Mouse (Mus musculus): ENCODE measurements around the gene Cpt1c. TPM values are rescaled to one million over a fixed set of nuclear protein-coding genes. Genes with fewer than 3 reads are reported as not detected.

The Cpt1c gene
- polyA plus RNA-seq, 1 experiment = 73.3 TPM

GRCm38 (mm10) chr7:44952611-44953306 is 21.9 kb downstream of the Cpt1c start:
- Histone ChIP-seq H3K4me1 (ENCODE audit: control insufficient read depth, insufficient read depth, low read length) (peaks cover 2% of the 10 kb centered on the region), H3K27me3 (ENCODE audit: control insufficient read depth, insufficient read depth, low read length, poor library complexity, severe bottlenecking) (no peaks in the 10 kb centered on the region), H3K9me3 (replicated peaks; ENCODE audit: control insufficient read depth, insufficient read depth, low read length, poor library complexity, severe bottlenecking) (no peaks in the 10 kb centered on the region), H3K27ac (ENCODE audit: insufficient read depth, low read length) (peak overlapping the region; percentile 47; the same call in 1 of the 2 replicates), H3K9ac (ENCODE audit: low read depth, poor library complexity, severe bottlenecking) (peak overlapping the region; percentile 38; the same call in 1 of the 2 replicates), H3K4me3 (ENCODE audit: low read depth, low read length) (peak overlapping the region; percentile 75), H3K36me3 (ENCODE audit: control insufficient read depth, insufficient read depth, low read length, poor library complexity, severe bottlenecking) (no peaks in the 10 kb centered on the region)
- TF ChIP-seq CTCF (IDR thresholded peaks at IDR 0.05; ENCODE audit: low read depth, low read length) (no peak), POLR2A (IDR thresholded peaks at IDR 0.05; ENCODE audit: insufficient read depth, low read length) (peak; percentile 25)

- Histone ChIP-seq H3K36me3 (ENCODE audit: control insufficient read depth, insufficient read depth, low read length, poor library complexity, severe bottlenecking) (no peaks in the 10 kb centered on the region), H3K4me3 (ENCODE audit: low read depth, low read length) (peak overlapping the region; percentile 75), H3K27me3 (ENCODE audit: control insufficient read depth, insufficient read depth, low read length, poor library complexity, severe bottlenecking) (no peaks in the 10 kb centered on the region), H3K9me3 (replicated peaks; ENCODE audit: control insufficient read depth, insufficient read depth, low read length, poor library complexity, severe bottlenecking) (no peaks in the 10 kb centered on the region), H3K4me1 (ENCODE audit: control insufficient read depth, insufficient read depth, low read length) (peaks cover 2% of the 10 kb centered on the region), H3K27ac (ENCODE audit: insufficient read depth, low read length) (peak overlapping the region; percentile 47), H3K9ac (ENCODE audit: low read depth, poor library complexity, severe bottlenecking) (peak overlapping the region; percentile 46)
- TF ChIP-seq EP300 (IDR thresholded peaks at IDR 0.05; ENCODE audit: insufficient read depth, low read depth, low read length) (no peak), POLR2A (IDR thresholded peaks at IDR 0.05; ENCODE audit: insufficient read depth, low read length) (peak; percentile 88), CTCF (IDR thresholded peaks at IDR 0.05; ENCODE audit: low read depth, low read length) (no peak)
Observed at GRCm38 (mm10) chr7:44951960-44952359, 22.7 kb downstream of the Cpt1c start.

GRCm38 (mm10) chr7:44949922-44950321 is 24.7 kb downstream of the Cpt1c start:
- TF ChIP-seq POLR2A (IDR thresholded peaks at IDR 0.05; ENCODE audit: insufficient read depth, low read length) (no peak), EP300 (IDR thresholded peaks at IDR 0.05; ENCODE audit: insufficient read depth, low read depth, low read length) (no peak), CTCF (IDR thresholded peaks at IDR 0.05; ENCODE audit: low read depth, low read length) (no peak)
- Histone ChIP-seq H3K9me3 (replicated peaks; ENCODE audit: control insufficient read depth, insufficient read depth, low read length, poor library complexity, severe bottlenecking) (no peaks in the 10 kb centered on the region), H3K27ac (ENCODE audit: insufficient read depth, low read length) (no peak overlapping the region), H3K4me3 (ENCODE audit: low read depth, low read length) (no peak overlapping the region), H3K4me1 (ENCODE audit: control insufficient read depth, insufficient read depth, low read length) (peaks cover 2% of the 10 kb centered on the region), H3K36me3 (ENCODE audit: control insufficient read depth, insufficient read depth, low read length, poor library complexity, severe bottlenecking) (no peaks in the 10 kb centered on the region), H3K9ac (ENCODE audit: low read depth, poor library complexity, severe bottlenecking) (no peak overlapping the region), H3K27me3 (ENCODE audit: control insufficient read depth, insufficient read depth, low read length, poor library complexity, severe bottlenecking) (no peaks in the 10 kb centered on the region)

GRCm38 (mm10) chr7:44942904-44943303 is 31.7 kb downstream of the Cpt1c start, which contains the start of gene Tsks:
TSS of gene Tsks (plus strand) at chr7:44943204.
- Histone ChIP-seq H3K4me3 (ENCODE audit: low read depth, low read length) (no peak within 1 kb of the TSS), H3K9me3 (replicated peaks; ENCODE audit: control insufficient read depth, insufficient read depth, low read length, poor library complexity, severe bottlenecking) (no peaks in the 10 kb centered on the region), H3K36me3 (ENCODE audit: control insufficient read depth, insufficient read depth, low read length, poor library complexity, severe bottlenecking) (no peaks in the 10 kb centered on the region), H3K27ac (ENCODE audit: insufficient read depth, low read length) (no peak within 1 kb of the TSS), H3K27me3 (ENCODE audit: control insufficient read depth, insufficient read depth, low read length, poor library complexity, severe bottlenecking) (no peaks in the 10 kb centered on the region), H3K4me1 (ENCODE audit: control insufficient read depth, insufficient read depth, low read length) (no peaks in the 10 kb centered on the region), H3K9ac (ENCODE audit: low read depth, poor library complexity, severe bottlenecking) (no peak within 1 kb of the TSS)
- TF ChIP-seq POLR2A (IDR thresholded peaks at IDR 0.05; ENCODE audit: insufficient read depth, low read length) = no peak
- no peak for TF ChIP-seq CTCF (IDR thresholded peaks at IDR 0.05; ENCODE audit: low read depth, low read length)
- TF ChIP-seq EP300 (IDR thresholded peaks at IDR 0.05; ENCODE audit: insufficient read depth, low read depth, low read length) = no peak

- no peak overlapping the region for H3K4me3 ChIP-seq (ENCODE audit: low read depth, low read length)
- no peak overlapping the region for H3K9ac ChIP-seq (ENCODE audit: low read depth, poor library complexity, severe bottlenecking)
- no peak for TF ChIP-seq EP300 (IDR thresholded peaks at IDR 0.05; ENCODE audit: insufficient read depth, low read depth, low read length)
- TF ChIP-seq CTCF (IDR thresholded peaks at IDR 0.05; ENCODE audit: low read depth, low read length) = no peak
- no peak for TF ChIP-seq POLR2A (IDR thresholded peaks at IDR 0.05; ENCODE audit: insufficient read depth, low read length)
- no peaks in the 10 kb centered on the region for H3K27me3 ChIP-seq (ENCODE audit: control insufficient read depth, insufficient read depth, low read length, poor library complexity, severe bottlenecking)
- no peaks in the 10 kb centered on the region for H3K36me3 ChIP-seq (ENCODE audit: control insufficient read depth, insufficient read depth, low read length, poor library complexity, severe bottlenecking)
- H3K4me1 ChIP-seq (ENCODE audit: control insufficient read depth, insufficient read depth, low read length) = no peaks in the 10 kb centered on the region
- no peaks in the 10 kb centered on the region for H3K9me3 ChIP-seq (replicated peaks; ENCODE audit: control insufficient read depth, insufficient read depth, low read length, poor library complexity, severe bottlenecking)
- H3K27ac ChIP-seq (ENCODE audit: insufficient read depth, low read length) = no peak overlapping the region
Observed at GRCm38 (mm10) chr7:44938680-44939079, 36.0 kb downstream of the Cpt1c start.
